Mouse (Mus musculus): ENCODE measurements around the gene Pld1. TPM values are rescaled to one million over a fixed set of nuclear protein-coding genes. Genes with fewer than 3 reads are reported as not detected.

Gene Pld1
- polyA plus RNA-seq, 1 experiment from 2014 or later, result 2.1 TPM

- WGBS, result 32% methylated on average over 1 of the region's 1 CpGs
- Histone ChIP-seq H3K4me1 (no peaks in the 10 kb centered on the region), H3K9me3 (no peaks in the 10 kb centered on the region), H3K9ac (replicated peaks) (no peak overlapping the region), H3K36me3 (no peaks in the 10 kb centered on the region), H3K4me2 (replicated peaks) (no peak overlapping the region), H3K4me3 (no peak overlapping the region), H3K27ac (replicated peaks) (no peak overlapping the region), H3K27me3 (no peaks in the 10 kb centered on the region)
- ATAC-seq (replicated peaks), result no peak
Observed at GRCm38 (mm10) chr3:28091296-28091695, 152.8 kb downstream of the Pld1 start.

- WGBS, result 58% methylated on average over 2 of the region's 2 CpGs
- Histone ChIP-seq H3K4me3 (no peak overlapping the region), H3K9me3 (no peaks in the 10 kb centered on the region), H3K27me3 (no peaks in the 10 kb centered on the region), H3K27ac (replicated peaks) (no peak overlapping the region), H3K36me3 (no peaks in the 10 kb centered on the region), H3K4me2 (replicated peaks) (no peak overlapping the region), H3K4me1 (no peaks in the 10 kb centered on the region), H3K9ac (replicated peaks) (no peak overlapping the region)
- no peak for ATAC-seq (replicated peaks)
Observed at GRCm38 (mm10) chr3:28091741-28092140, 153.2 kb downstream of the Pld1 start.

GRCm38 (mm10) chr3:28093684-28094302 is 155.3 kb downstream of the Pld1 start:
- Histone ChIP-seq H3K9me3 (no peaks in the 10 kb centered on the region), H3K27me3 (no peaks in the 10 kb centered on the region), H3K4me2 (replicated peaks) (no peak overlapping the region), H3K9ac (replicated peaks) (no peak overlapping the region), H3K36me3 (no peaks in the 10 kb centered on the region), H3K4me1 (no peaks in the 10 kb centered on the region), H3K27ac (replicated peaks) (no peak overlapping the region), H3K4me3 (no peak overlapping the region)
- ATAC-seq (replicated peaks), result no peak
- WGBS, result 88% methylated on average over 9 of the region's 9 CpGs

- 96% methylated on average over 9 of the region's 9 CpGs for WGBS
- H3K4me3 ChIP-seq, result no peak overlapping the region
- H3K9ac ChIP-seq (replicated peaks), result no peak overlapping the region
- ATAC-seq (replicated peaks), result no peak
- H3K4me2 ChIP-seq (replicated peaks), result no peak overlapping the region
- no peak overlapping the region for H3K27ac ChIP-seq (replicated peaks)
- no peaks in the 10 kb centered on the region for H3K36me3 ChIP-seq
- H3K9me3 ChIP-seq, result no peaks in the 10 kb centered on the region
- no peaks in the 10 kb centered on the region for H3K4me1 ChIP-seq
- no peaks in the 10 kb centered on the region for H3K27me3 ChIP-seq
Observed at GRCm38 (mm10) chr3:28095451-28095850, 157.0 kb downstream of the Pld1 start.

- Histone ChIP-seq H3K9ac (replicated peaks) (no peak overlapping the region), H3K4me3 (no peak overlapping the region), H3K27ac (replicated peaks) (no peak overlapping the region), H3K9me3 (no peaks in the 10 kb centered on the region), H3K4me1 (no peaks in the 10 kb centered on the region), H3K27me3 (no peaks in the 10 kb centered on the region), H3K4me2 (replicated peaks) (no peak overlapping the region), H3K36me3 (no peaks in the 10 kb centered on the region)
- ATAC-seq (replicated peaks), result no peak
- 92% methylated on average over 9 of the region's 9 CpGs for WGBS
Observed at GRCm38 (mm10) chr3:28099175-28099574, 160.7 kb downstream of the Pld1 start.

GRCm38 (mm10) chr3:28104992-28105391 is 166.5 kb downstream of the Pld1 start:
- no peak overlapping the region for H3K9ac ChIP-seq (replicated peaks)
- no peak overlapping the region for H3K4me2 ChIP-seq (replicated peaks)
- no peak for ATAC-seq (replicated peaks)
- no peaks in the 10 kb centered on the region for H3K36me3 ChIP-seq
- 80% methylated on average over 1 of the region's 1 CpGs for WGBS
- H3K27ac ChIP-seq (replicated peaks), result no peak overlapping the region
- H3K4me1 ChIP-seq, result no peaks in the 10 kb centered on the region
- no peak overlapping the region for H3K4me3 ChIP-seq
- no peaks in the 10 kb centered on the region for H3K27me3 ChIP-seq
- H3K9me3 ChIP-seq, result no peaks in the 10 kb centered on the region

- H3K4me2 ChIP-seq (replicated peaks), result no peak overlapping the region
- no peaks in the 10 kb centered on the region for H3K27me3 ChIP-seq
- no peaks in the 10 kb centered on the region for H3K9me3 ChIP-seq
- H3K27ac ChIP-seq (replicated peaks), result no peak overlapping the region
- H3K36me3 ChIP-seq, result no peaks in the 10 kb centered on the region
- no peak overlapping the region for H3K9ac ChIP-seq (replicated peaks)
- H3K4me1 ChIP-seq, result no peaks in the 10 kb centered on the region
- peak; percentile 80 for ATAC-seq (replicated peaks)
- H3K4me3 ChIP-seq, result no peak overlapping the region
- 52% methylated on average over 6 of the region's 6 CpGs for WGBS
Observed at GRCm38 (mm10) chr3:28107446-28108004, 169.0 kb downstream of the Pld1 start.

GRCm38 (mm10) chr3:28111516-28111915 is 173.0 kb downstream of the Pld1 start:
- no peak overlapping the region for H3K9ac ChIP-seq (replicated peaks)
- H3K4me3 ChIP-seq, result no peak overlapping the region
- no peaks in the 10 kb centered on the region for H3K36me3 ChIP-seq
- H3K4me1 ChIP-seq, result no peaks in the 10 kb centered on the region
- no peak for ATAC-seq (replicated peaks)
- H3K9me3 ChIP-seq, result no peaks in the 10 kb centered on the region
- 82% methylated on average over 5 of the region's 5 CpGs for WGBS
- H3K27me3 ChIP-seq, result no peaks in the 10 kb centered on the region
- no peak overlapping the region for H3K27ac ChIP-seq (replicated peaks)
- H3K4me2 ChIP-seq (replicated peaks), result no peak overlapping the region

- Histone ChIP-seq H3K36me3 (no peaks in the 10 kb centered on the region), H3K9ac (replicated peaks) (no peak overlapping the region), H3K4me1 (no peaks in the 10 kb centered on the region), H3K27me3 (no peaks in the 10 kb centered on the region), H3K27ac (replicated peaks) (no peak overlapping the region), H3K4me3 (no peak overlapping the region), H3K4me2 (replicated peaks) (no peak overlapping the region), H3K9me3 (no peaks in the 10 kb centered on the region)
- ATAC-seq (replicated peaks), result no peak
- WGBS, result 100% methylated on average over 2 of the region's 2 CpGs
Observed at GRCm38 (mm10) chr3:28113881-28114280, 175.4 kb downstream of the Pld1 start.

- no peak for ATAC-seq (replicated peaks)
- Histone ChIP-seq H3K27ac (replicated peaks) (no peak overlapping the region), H3K9ac (replicated peaks) (no peak overlapping the region), H3K9me3 (no peaks in the 10 kb centered on the region), H3K4me3 (no peak overlapping the region), H3K4me1 (no peaks in the 10 kb centered on the region), H3K27me3 (no peaks in the 10 kb centered on the region), H3K36me3 (no peaks in the 10 kb centered on the region), H3K4me2 (replicated peaks) (no peak overlapping the region)
- WGBS, result 79% methylated on average over 5 of the region's 5 CpGs
Observed at GRCm38 (mm10) chr3:28141716-28142115, 203.2 kb downstream of the Pld1 start.

- no peak overlapping the region for H3K27ac ChIP-seq (replicated peaks)
- H3K4me2 ChIP-seq (replicated peaks), result no peak overlapping the region
- ATAC-seq (replicated peaks), result no peak
- no peak overlapping the region for H3K4me3 ChIP-seq
- no peaks in the 10 kb centered on the region for H3K9me3 ChIP-seq
- 71% methylated on average over 2 of the region's 2 CpGs for WGBS
- H3K9ac ChIP-seq (replicated peaks), result no peak overlapping the region
- H3K36me3 ChIP-seq, result no peaks in the 10 kb centered on the region
- H3K4me1 ChIP-seq, result no peaks in the 10 kb centered on the region
- H3K27me3 ChIP-seq, result no peaks in the 10 kb centered on the region
Observed at GRCm38 (mm10) chr3:28142121-28142520, 203.6 kb downstream of the Pld1 start.

GRCm38 (mm10) chr3:28144676-28145075 is 206.2 kb downstream of the Pld1 start:
- Histone ChIP-seq H3K27me3 (no peaks in the 10 kb centered on the region), H3K9me3 (no peaks in the 10 kb centered on the region), H3K36me3 (no peaks in the 10 kb centered on the region), H3K9ac (replicated peaks) (no peak overlapping the region), H3K4me3 (no peak overlapping the region), H3K4me2 (replicated peaks) (no peak overlapping the region), H3K27ac (replicated peaks) (no peak overlapping the region), H3K4me1 (no peaks in the 10 kb centered on the region)
- no peak; the same call in 1 of the 2 replicates for ATAC-seq (replicated peaks)

- H3K4me2 ChIP-seq (replicated peaks), result no peak overlapping the region
- H3K27me3 ChIP-seq, result no peaks in the 10 kb centered on the region
- no peak overlapping the region for H3K9ac ChIP-seq (replicated peaks)
- H3K4me3 ChIP-seq, result no peak overlapping the region
- no peaks in the 10 kb centered on the region for H3K4me1 ChIP-seq
- no peak for ATAC-seq (replicated peaks)
- 95% methylated on average over 3 of the region's 3 CpGs for WGBS
- no peaks in the 10 kb centered on the region for H3K36me3 ChIP-seq
- no peaks in the 10 kb centered on the region for H3K9me3 ChIP-seq
- no peak overlapping the region for H3K27ac ChIP-seq (replicated peaks)
Observed at GRCm38 (mm10) chr3:28145461-28145860, 207.0 kb downstream of the Pld1 start.

Data from forebrain, embryonic 15.5 days (tissue).